Mouse (Mus musculus) layer of hippocampus, adult 9-10 months (tissue): ENCODE data around the gene Vav3.

ENCODE experiments used
- DNase-seq: peaks from one replicate; pipeline ENCODE4 v3.0.0; 2022; ENCODE audit warnings: low spot score

Vav3 gene

GRCm38 (mm10) chr3:109707786-109708460 lies 367.5 kb downstream of the Vav3 start:
- peak; percentile 11 for DNase-seq

DNA sequence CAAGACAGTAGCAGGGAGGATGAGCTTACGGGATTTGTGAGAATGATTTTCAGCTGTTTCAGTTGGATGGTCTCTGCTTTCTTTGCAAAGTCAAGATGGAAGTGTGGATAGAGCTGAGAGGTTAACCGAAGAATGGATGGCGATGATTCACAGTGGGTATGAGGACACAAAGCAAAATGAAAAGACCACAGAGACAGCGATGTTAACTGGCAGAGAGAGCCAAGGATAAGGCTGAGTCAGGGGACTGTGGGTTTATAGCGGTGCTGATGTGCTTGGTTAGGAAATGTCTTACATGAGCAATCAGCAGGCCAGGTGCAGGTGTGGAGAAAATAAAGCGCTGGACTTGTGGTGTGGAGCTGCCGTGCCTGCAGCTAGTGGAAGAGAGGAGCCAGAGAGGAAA lies 371.3 kb downstream of the Vav3 start:
- DNase-seq, result no peak

- DNase-seq, result no peak
Observed at GRCm38 (mm10) chr3:109714476-109714875, 374.0 kb downstream of the Vav3 start.

- no peak for DNase-seq
Observed at GRCm38 (mm10) chr3:109721753-109722152, 381.3 kb downstream of the Vav3 start.

DNA sequence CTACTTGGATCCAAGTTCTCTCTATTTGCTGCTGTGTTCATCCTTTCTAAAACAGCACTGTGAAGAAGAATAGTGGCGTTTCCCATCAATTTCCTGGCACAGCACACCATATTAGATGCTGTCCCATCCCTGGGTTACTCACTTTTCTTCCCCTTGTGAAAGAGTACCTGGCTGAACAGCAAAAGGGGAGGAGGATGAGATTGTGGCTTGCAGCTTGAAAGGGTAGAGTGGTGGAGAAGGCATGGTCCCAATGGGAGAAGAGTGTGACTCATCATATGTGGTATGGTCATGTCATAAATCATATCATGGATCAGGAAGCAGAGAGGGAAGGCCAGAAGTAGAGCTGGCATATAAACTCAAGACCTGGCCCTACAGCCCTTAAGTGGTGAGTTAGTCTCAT lies 386.3 kb downstream of the Vav3 start:
- DNase-seq, result no peak

- DNase-seq, result no peak
Observed at GRCm38 (mm10) chr3:109731592-109732230, 391.3 kb downstream of the Vav3 start.

GRCm38 (mm10) chr3:109732327-109733182 lies 392.1 kb downstream of the Vav3 start:
- DNase-seq, result no peak
